Mouse (Mus musculus): ENCODE results near the gene Mtmr4.

The Mtmr4 gene

DNA sequence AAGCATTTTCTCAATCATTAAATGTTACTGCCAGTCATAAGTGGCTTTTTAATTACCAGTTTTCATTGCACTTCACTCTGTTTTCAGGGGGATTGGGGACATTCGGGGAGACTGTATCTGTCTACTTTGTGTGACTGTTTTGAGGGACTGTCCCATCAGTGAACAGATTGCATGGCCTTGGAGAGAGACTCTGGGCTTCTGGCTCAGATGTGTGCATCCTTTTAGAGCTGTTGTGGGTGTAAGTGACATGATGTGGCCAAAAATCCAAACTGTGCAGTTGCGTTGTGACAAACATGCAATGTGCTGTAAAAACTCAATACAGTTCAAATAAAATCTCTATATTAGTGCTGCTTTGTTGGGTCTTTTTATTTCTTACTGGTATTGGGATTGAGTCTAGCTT is 24.0 kb downstream of the Mtmr4 start:
- no peak for DNase-seq

DNA sequence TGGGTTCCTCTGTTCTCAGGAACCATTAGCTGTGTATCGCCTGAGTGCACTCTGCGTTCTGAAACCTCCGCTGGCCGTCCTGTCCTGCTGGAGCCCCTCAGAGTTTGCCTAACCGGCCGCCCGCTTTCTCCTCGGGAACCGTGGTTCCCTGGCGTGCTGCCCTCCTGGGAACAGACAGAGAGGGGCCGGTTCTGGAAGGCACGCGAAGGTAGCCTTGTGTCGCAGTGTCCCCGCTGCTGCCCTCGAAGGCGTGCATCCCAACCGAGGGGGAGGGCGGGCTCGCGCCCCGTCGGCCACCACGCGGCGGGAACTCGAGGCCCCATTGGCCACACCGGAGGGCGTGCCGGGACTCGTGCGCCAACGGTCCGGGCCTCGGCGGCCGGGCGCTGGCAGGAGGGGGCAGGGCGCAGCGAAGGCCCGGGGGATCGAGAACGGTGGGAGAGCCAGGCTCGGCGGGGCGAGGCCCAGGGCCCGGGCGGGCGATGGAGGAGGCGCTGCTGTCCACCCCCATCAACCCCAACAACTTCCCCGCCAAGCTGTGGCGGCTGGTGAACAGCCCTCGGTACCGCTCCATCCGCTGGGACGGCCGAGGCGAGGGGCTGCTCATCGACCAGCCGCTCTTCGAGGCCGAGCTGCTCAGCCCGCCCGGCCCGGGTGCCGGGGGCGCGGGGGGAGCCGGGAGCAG is 25.0 kb downstream of the Mtmr4 start, which contains the start of gene Hsf5:
Gene Hsf5, plus strand, starts transcription at position 375 of the 685 bp plus-strand sequence.
- DNase-seq, result no peak

DNA sequence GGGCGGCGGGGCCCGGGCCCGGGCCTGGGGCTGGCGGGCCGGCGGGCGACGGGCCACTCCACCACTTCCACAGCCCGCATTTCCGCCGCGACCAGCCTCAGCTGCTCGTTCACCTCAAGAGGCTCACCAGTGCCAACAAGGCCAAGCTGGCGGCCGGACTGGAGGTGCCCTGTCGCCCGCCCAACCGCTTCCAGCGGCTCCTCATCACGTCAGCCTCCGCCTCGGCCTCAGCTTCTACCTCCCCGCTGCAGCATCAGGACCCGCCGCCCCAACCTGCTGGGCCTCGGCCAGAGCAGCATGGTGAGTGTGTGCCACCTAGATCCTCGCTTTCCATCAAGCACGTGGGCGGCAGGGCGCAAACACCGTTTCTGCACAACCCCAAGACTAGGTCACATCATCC is 25.6 kb downstream of the Mtmr4 start:
- DNase-seq, result no peak

DNA sequence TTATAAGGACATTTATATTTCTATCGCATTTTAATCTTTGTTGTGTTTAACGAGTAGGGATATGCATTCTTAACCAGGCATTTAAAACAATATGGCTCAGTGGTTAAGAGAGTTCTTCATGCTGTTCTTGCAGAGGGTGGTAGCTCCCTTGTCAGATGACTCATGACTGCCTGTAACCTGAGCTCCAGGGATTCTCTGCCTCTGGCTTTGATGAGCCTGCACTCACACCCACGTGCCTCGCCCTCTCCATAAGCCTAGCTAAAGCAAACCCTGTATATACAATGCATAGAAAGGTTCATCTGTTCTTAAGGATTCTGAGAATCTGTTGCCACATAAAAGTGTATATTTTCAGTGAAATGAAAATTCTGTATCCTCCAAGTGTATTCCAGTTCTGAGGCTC is 31.2 kb downstream of the Mtmr4 start:
- DNase-seq, result no peak

DNA sequence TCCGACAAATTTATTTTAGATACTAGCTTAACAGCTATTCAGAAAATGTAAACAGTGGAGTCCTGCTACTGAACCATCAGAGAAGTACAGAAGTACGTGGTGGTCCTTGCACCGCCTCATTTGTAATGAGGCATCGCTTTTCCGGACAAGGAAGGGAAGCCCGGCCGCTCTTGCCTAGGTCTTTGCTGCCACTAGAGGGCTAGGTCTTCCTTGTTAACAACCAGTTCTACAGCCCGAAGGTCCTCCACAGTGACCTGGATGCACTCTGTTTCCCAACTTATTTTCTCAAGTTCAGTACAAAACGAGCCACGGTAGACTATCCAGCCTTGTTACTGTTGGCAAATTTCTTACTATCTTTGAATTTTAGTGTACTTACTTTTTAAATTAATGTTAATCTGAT is 37.9 kb downstream of the Mtmr4 start:
- peak; percentile 54 to 59 for DNase-seq

DNA sequence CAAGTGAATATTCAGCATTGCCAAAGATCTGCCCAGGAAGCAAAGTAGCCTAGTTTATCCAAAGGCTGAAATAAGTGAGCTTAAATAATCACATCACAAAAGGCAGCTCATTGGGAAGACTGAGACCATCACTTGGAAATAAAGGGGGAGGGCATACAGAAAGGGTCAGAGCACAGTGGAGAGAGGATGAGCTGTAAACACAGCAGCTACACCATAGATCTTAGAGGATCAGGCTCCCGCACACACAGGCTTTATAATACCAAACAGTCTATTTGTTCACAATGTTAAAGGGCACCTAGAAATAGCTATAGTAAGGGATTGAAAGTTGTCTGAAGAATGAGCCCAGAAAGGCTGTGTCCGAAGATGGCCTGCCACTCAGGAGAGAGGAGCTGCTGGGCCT is 46.8 kb downstream of the Mtmr4 start:
- no peak for DNase-seq

DNA sequence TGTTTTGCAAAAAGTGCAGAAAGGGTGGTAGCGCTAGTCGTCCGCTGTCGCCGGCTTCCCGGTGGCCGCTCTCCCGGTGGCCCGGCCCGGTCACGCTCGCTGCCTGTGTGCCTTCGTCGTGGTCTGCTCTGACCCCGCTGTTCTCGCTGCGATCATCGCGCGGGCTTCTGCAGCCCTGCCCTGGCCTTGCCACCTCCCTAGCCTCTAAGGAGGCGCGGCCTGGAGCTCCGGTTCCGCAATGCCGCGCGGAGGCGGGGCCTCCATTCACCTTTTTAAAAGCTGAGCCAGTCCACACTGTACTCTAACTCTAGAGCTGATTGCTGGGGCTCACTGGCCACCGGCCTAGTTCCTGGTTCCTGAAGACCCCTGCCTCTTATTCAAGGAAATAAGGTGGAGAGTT is 47.2 kb downstream of the Mtmr4 start:
- DNase-seq, result peak; percentile 65 to 66

DNA sequence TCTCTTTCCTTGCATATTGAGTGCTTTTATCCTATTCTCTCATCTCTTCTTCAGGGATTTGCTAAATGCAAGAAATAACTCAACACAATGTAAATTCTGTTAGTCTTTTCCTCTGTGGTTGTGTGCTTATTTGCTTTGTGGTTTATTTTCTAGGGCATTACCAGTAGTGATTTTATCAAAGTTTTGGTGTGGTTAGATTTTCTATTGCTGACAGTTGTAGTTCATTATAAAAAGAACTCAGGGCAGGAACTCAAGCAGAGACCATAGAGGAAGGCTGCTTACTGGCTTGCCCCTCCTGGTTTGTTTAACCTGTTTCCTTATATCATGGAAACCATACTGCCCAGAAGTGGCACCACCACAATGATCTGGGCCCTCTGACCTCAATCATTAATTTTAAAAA is 50.9 kb downstream of the Mtmr4 start:
- no peak for DNase-seq

DNA sequence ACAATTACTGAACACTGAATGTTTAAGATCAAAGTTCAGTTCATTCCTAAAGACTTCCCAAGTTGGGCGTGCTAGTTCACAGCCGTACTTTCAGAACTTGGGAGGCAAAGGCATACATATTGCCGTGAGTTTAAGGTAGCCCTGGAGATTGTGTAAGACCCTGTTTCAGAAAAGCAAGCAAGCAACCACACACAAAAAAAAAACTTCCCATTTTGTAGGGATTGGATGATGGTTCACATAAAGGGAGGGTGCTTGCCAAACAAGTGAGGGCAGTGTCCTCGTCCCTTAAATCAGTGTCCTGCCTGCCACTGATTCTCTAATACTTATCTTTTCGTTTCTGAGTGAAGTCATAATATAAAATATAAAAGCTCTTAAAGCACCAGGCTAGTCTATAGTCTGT is 62.7 kb downstream of the Mtmr4 start:
- no peak for DNase-seq

DNA sequence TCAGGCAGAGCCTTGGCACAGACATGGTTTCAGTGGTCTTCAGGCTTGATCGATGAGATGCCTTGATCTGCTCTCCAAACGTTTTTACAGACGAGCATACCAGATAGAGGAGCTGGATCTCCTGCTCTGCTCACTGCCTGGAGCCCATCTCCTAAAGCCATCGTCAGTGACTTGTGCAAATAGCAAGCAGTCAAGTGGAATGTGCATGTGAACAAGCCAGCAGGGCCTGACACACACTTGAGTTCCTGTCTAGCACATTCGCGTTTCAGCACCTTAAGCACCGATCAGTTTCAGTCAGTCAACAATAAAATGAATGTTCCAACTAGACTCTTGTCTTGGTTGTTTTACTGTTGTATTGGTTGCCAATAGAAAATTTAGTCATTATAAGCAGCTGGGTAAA is 67.3 kb downstream of the Mtmr4 start:
- no peak for DNase-seq

DNA sequence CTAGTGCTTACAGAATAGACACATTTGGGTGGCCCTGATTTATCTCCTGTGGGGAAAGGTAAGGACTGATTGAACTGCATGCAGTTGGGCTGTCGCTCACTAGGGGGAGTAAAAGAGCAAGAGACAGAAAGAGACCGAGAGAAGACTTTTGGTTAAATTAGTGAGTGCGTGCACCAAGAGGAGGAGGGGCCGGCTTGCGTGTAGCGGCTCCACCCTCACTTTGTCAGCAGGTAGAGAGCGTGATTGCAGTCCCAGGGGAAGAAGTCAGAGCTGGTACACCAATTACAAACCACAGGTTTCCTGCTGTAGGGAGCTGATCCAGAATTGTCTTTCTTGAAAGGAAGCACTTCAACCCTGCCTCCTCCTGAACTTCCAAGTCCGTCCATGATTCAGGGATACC is 70.4 kb downstream of the Mtmr4 start, which contains the start of gene Rnf43:
Gene Rnf43, plus strand, starts transcription at position 316 of the 400 bp plus-strand sequence.
- DNase-seq, result peak; percentile 92 to 95

DNA sequence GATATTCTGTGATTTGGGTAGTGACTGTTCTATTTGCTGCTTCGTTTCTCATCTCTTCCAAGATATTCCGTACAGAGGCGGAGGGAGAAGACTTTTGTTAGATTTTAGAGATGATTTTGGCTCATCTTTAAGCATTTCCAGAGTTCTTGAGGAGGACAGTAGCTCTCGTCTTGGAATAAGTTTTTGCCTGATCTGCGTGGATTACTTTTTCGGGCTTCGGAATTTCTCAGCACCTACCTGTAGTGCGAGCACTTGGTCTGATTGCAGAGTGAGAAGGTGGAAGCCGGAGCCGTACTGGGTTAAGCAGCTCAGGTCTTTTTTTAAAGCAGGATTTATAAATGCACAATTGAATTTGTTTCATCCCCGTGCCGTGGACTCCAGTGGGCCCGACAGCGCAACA is 70.9 kb downstream of the Mtmr4 start:
- peak in 1 of 2 experiments; percentile 16 for DNase-seq

DNA sequence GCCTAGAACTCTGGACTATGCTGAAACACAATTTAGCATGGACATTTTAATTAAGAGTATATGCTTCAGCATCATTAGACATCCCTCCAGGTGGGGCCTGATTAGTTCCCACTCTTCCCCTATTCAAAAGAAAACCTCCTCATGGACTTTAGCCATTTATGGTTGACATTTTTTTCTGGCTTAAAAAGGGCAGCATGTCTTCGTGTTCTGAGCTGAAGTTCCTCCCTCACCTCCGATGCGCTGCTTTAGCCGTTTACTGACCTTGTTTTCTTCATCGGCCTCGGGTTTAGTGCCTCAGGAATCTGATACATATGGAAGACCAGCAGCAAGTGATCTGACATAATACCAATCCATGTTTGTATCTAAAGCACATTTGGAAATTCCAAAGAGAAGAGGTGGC is 72.0 kb downstream of the Mtmr4 start:
- no peak for DNase-seq

DNA sequence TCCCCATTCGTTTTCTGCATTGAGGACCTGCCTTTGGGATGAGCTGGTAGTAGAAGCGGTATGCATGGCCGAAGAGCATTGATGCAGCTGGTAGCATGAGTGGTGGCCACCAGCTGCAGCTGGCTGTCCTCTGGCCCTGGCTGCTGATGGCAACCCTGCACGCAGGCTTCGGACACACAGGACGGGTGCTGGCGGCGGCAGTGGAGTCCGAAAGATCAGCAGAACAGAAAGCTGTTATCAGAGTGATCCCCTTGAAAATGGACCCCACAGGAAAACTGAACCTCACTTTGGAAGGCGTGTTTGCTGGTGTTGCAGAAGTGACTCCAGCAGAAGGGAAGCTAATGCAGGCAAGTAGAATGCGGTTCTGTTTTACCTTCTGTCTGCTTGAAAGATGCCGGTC is 72.6 kb downstream of the Mtmr4 start:
- no peak for DNase-seq

DNA sequence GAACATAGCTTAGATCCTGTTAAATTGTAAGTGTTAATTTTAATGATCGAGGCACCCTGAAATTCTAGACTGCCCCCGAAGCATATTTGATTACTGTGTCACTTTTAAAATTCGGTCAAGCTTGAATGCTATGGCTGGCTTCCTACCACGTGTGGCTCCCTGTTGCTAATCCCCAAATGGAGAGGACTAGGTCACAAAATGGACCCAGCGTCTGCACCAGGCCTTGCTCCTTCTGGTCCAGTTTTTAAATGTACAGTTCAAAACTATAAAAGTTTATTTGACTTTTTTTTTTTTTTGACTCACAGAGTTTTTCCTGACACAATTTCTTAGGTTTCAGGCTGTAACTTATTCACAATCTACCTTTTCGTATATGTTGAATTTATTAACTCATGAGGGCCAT is 73.3 kb downstream of the Mtmr4 start:
- no peak for DNase-seq

DNA sequence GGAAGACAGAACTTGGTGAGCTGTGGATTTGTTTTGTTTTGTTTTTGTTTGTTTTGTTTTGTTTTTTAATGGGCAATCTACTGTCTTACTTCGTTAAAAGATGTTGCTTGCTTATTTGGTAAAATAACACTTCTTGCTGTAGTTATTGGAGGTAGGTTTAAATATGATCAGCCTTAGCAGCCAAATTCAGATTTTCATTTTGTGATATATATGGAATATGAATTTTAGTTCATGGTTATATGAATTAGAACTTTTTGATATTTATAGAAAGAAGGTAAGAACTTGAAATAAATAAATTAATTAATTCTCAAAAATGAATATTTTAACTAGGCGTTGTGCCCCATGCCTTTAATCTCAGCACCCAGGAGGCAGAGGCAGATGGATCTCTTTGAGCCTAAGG is 73.7 kb downstream of the Mtmr4 start:
- no peak for DNase-seq
